Mouse (Mus musculus): ENCODE results near the gene Gfi1. TPM values are rescaled to one million over a fixed set of nuclear protein-coding genes. Genes with fewer than 3 reads are reported as not detected.

The Gfi1 gene
- polyA plus RNA-seq, 1 experiment from 2014 or later, result not detected

GRCm38 (mm10) chr5:107726281-107727006 is 608 bp upstream of the Gfi1 start:
- H3K4me3 ChIP-seq (replicated peaks; ENCODE audit: low read depth, low read length), result peak overlapping the region; percentile 15
- H3K36me3 ChIP-seq (ENCODE audit: control insufficient read depth, insufficient read depth, low read length), result no peaks in the 10 kb centered on the region
- under 1% methylated on average over 57 of the region's 57 CpGs for WGBS
- H3K27me3 ChIP-seq (ENCODE audit: control insufficient read depth, insufficient read depth, low read length), result peaks cover 77% of the 10 kb centered on the region
- no peaks in the 10 kb centered on the region for H3K9me3 ChIP-seq (ENCODE audit: control insufficient read depth, low read length)
- H3K4me1 ChIP-seq (ENCODE audit: control insufficient read depth, insufficient read depth, low read length), result peaks cover 18% of the 10 kb centered on the region; the same call in 1 of the 2 replicates
- no peak overlapping the region for H3K27ac ChIP-seq (replicated peaks; ENCODE audit: low read depth, low read length)
- ATAC-seq (ENCODE audit: low FRiP score, low TSS enrichment), result no peak
- DNase-seq, result peak; percentile 45
- H3K9ac ChIP-seq (replicated peaks; ENCODE audit: low read length), result no peak overlapping the region
- peak overlapping the region; percentile 43 for H3K4me2 ChIP-seq (ENCODE audit: low read length)

GRCm38 (mm10) chr5:107724661-107725434 is 988 bp downstream of the Gfi1 start:
- 0 out of 2 replicates have a peak overlapping the region, but pooled peaks have one; percentile 14 for H3K4me3 ChIP-seq (replicated peaks; ENCODE audit: low read depth, low read length)
- no peaks in the 10 kb centered on the region for H3K36me3 ChIP-seq (ENCODE audit: control insufficient read depth, insufficient read depth, low read length)
- no peak overlapping the region for H3K9ac ChIP-seq (replicated peaks; ENCODE audit: low read length)
- H3K27me3 ChIP-seq (ENCODE audit: control insufficient read depth, insufficient read depth, low read length), result peaks cover 86% of the 10 kb centered on the region
- H3K4me1 ChIP-seq (ENCODE audit: control insufficient read depth, insufficient read depth, low read length), result peaks cover 23% of the 10 kb centered on the region
- no peaks in the 10 kb centered on the region for H3K9me3 ChIP-seq (ENCODE audit: control insufficient read depth, low read length)
- H3K4me2 ChIP-seq (ENCODE audit: low read length), result peak overlapping the region; percentile 29
- no peak overlapping the region for H3K27ac ChIP-seq (replicated peaks; ENCODE audit: low read depth, low read length)
- under 1% methylated on average over 52 of the region's 52 CpGs for WGBS
- ATAC-seq (ENCODE audit: low FRiP score, low TSS enrichment), result no peak
- DNase-seq, result peak; percentile 49

DNA sequence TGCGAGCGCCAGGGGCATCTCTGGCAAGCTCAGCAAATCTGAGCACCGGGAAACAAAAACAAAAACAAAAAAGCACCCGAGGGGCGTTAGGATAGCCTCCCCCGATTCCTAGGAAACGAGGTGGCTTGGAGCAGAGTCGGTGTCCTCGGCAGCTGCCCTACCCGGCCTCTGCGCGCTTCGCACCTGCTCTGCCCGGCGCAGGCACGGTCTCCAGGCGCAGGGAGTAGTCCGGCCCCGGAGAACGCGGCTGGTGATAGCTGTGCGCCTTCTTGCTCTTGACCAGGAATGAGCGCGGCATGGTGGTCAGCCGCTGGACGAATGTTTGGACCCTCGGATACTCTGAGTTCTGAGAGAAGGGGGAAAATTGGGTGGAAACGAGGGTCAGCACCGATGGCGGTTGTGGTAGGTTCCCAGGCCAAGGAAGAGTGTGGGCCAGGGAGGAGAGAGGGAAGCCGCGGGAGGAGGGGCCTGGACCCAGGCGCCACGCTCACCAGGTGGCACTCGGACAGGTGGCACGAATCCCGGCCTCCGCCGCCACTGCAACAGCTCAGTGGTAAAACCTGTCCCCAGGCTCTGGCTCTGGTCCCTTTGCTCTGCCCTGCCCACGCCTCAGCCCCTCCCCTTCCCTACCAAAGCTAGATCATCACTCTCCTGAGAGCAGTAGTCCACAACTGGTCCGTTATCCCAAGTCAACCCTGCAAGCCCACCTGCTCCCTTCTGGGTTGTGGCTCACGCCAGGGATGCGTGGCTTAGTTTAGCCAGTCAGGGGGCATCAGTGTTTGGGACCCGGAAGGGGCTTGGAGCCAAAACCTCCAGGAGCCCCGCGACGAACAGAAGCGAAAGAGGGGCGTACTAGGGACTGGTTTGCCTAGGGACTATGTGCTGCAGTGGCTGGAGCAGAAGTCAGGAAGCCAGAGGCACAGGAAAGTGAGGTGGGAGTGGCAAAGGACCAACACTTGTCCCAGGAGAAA is 2.0 kb downstream of the Gfi1 start:
- 0 out of 2 replicates have a peak overlapping the region, but pooled peaks have one; percentile 18 for H3K4me2 ChIP-seq (ENCODE audit: low read length)
- 0 out of 2 replicates have a peak overlapping the region, but pooled peaks have one; percentile 2 for H3K4me3 ChIP-seq (replicated peaks; ENCODE audit: low read depth, low read length)
- H3K27ac ChIP-seq (replicated peaks; ENCODE audit: low read depth, low read length), result no peak overlapping the region
- 1% methylated on average over 49 of the region's 49 CpGs for WGBS
- H3K27me3 ChIP-seq (ENCODE audit: control insufficient read depth, insufficient read depth, low read length), result peaks cover 95% of the 10 kb centered on the region
- H3K9ac ChIP-seq (replicated peaks; ENCODE audit: low read length), result no peak overlapping the region
- peaks cover 23% of the 10 kb centered on the region for H3K4me1 ChIP-seq (ENCODE audit: control insufficient read depth, insufficient read depth, low read length)
- no peak for ATAC-seq (ENCODE audit: low FRiP score, low TSS enrichment)
- H3K36me3 ChIP-seq (ENCODE audit: control insufficient read depth, insufficient read depth, low read length), result no peaks in the 10 kb centered on the region
- H3K9me3 ChIP-seq (ENCODE audit: control insufficient read depth, low read length), result no peaks in the 10 kb centered on the region
- peak; percentile 27 for DNase-seq

GRCm38 (mm10) chr5:107722661-107723532 is 2.9 kb downstream of the Gfi1 start:
- Histone ChIP-seq H3K36me3 (ENCODE audit: control insufficient read depth, insufficient read depth, low read length) (no peaks in the 10 kb centered on the region), H3K4me3 (replicated peaks; ENCODE audit: low read depth, low read length) (0 out of 2 replicates have a peak overlapping the region, but pooled peaks have one; percentile 2), H3K9me3 (ENCODE audit: control insufficient read depth, low read length) (no peaks in the 10 kb centered on the region), H3K9ac (replicated peaks; ENCODE audit: low read length) (no peak overlapping the region), H3K27ac (replicated peaks; ENCODE audit: low read depth, low read length) (no peak overlapping the region), H3K4me1 (ENCODE audit: control insufficient read depth, insufficient read depth, low read length) (peaks cover 23% of the 10 kb centered on the region), H3K27me3 (ENCODE audit: control insufficient read depth, insufficient read depth, low read length) (peaks cover 93% of the 10 kb centered on the region), H3K4me2 (ENCODE audit: low read length) (0 out of 2 replicates have a peak overlapping the region, but pooled peaks have one; percentile 18)
- no peak for ATAC-seq (ENCODE audit: low FRiP score, low TSS enrichment)
- peak; percentile 48 for DNase-seq
- WGBS, result 1% methylated on average over 34 of the region's 34 CpGs

- no peaks in the 10 kb centered on the region for H3K36me3 ChIP-seq (ENCODE audit: control insufficient read depth, insufficient read depth, low read length)
- peaks cover 23% of the 10 kb centered on the region for H3K4me1 ChIP-seq (ENCODE audit: control insufficient read depth, insufficient read depth, low read length)
- H3K27ac ChIP-seq (replicated peaks; ENCODE audit: low read depth, low read length), result no peak overlapping the region
- under 1% methylated on average over 33 of the region's 33 CpGs for WGBS
- peak; percentile 63 for DNase-seq
- peak overlapping the region; percentile 57 for H3K4me2 ChIP-seq (ENCODE audit: low read length)
- ATAC-seq (ENCODE audit: low FRiP score, low TSS enrichment), result peak; percentile 43; the same call in 1 of the 2 replicates
- no peak overlapping the region for H3K9ac ChIP-seq (replicated peaks; ENCODE audit: low read length)
- peaks cover 97% of the 10 kb centered on the region for H3K27me3 ChIP-seq (ENCODE audit: control insufficient read depth, insufficient read depth, low read length)
- peak overlapping the region; percentile 30 for H3K4me3 ChIP-seq (replicated peaks; ENCODE audit: low read depth, low read length)
- no peaks in the 10 kb centered on the region for H3K9me3 ChIP-seq (ENCODE audit: control insufficient read depth, low read length)
Observed at GRCm38 (mm10) chr5:107721638-107722011, 4.2 kb downstream of the Gfi1 start.

DNA sequence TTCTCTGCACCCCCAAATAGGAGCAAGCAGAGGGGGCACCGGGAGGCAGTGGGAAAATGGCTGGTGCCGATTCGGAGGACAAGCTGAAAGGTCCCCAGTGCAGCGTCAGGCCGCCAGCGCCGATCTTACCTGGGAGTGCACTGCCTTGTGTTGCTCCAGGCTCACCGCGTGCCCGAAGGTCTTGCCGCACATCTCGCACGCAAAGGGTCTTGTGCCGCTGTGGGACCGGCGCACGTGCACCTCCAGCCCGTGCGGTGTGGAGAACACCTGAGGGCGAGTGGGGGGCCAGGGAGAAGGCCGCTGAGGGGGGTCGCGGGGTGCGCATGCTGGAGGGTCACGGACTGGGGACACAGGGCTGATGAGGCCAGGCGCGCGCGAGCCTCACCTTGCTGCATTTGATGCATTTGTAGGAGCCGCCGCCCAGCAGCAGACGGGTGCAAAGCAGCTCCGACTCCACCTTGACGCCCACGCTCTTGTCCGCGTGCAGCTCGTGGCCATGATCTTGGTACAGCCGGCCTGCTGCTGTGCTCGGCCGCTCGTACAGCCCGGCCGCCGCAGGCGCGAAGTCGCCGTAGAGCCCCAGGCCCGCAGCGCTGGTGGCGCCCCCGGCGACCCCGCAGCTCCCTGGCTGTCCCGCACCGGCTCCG is 4.7 kb downstream of the Gfi1 start:
- Histone ChIP-seq H3K4me2 (ENCODE audit: low read length) (peak overlapping the region; percentile 57), H3K4me3 (replicated peaks; ENCODE audit: low read depth, low read length) (peak overlapping the region; percentile 30), H3K27me3 (ENCODE audit: control insufficient read depth, insufficient read depth, low read length) (peaks cover 96% of the 10 kb centered on the region), H3K9me3 (ENCODE audit: control insufficient read depth, low read length) (no peaks in the 10 kb centered on the region), H3K4me1 (ENCODE audit: control insufficient read depth, insufficient read depth, low read length) (peaks cover 23% of the 10 kb centered on the region), H3K36me3 (ENCODE audit: control insufficient read depth, insufficient read depth, low read length) (no peaks in the 10 kb centered on the region), H3K9ac (replicated peaks; ENCODE audit: low read length) (no peak overlapping the region), H3K27ac (replicated peaks; ENCODE audit: low read depth, low read length) (no peak overlapping the region)
- ATAC-seq (ENCODE audit: low FRiP score, low TSS enrichment) (no peak), DNase-seq (peak; percentile 47)
- 1% methylated on average over 58 of the region's 58 CpGs for WGBS

DNA sequence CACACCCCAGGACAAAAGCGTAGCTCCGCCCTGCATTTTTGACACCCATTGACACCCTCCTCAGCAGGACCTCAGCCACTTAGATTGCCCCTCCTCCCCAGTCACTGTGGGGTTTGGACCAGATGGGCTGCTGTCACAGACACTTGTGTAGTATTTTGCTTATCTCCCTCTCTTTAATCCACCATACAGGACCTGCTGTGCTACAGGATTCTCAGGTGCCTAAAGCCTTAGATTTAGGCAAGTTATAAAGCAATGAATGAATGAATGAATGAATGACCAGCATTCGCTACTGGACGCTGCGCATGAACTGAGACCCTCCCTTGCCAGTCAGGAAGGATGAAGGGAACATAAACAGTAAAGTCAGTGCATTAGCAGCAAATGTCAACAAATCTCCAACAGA is 5.3 kb downstream of the Gfi1 start:
- 5% methylated on average over 5 of the region's 5 CpGs for WGBS
- DNase-seq, result no peak

More for the DNA sequence above, 5.3 kb downstream of the Gfi1 start:
- Histone ChIP-seq H3K36me3 (ENCODE audit: control insufficient read depth, insufficient read depth, low read length) (no peaks in the 10 kb centered on the region), H3K27ac (replicated peaks; ENCODE audit: low read depth, low read length) (no peak overlapping the region), H3K9ac (replicated peaks; ENCODE audit: low read length) (no peak overlapping the region), H3K4me1 (ENCODE audit: control insufficient read depth, insufficient read depth, low read length) (peaks cover 20% of the 10 kb centered on the region; the same call in 1 of the 2 replicates), H3K4me3 (replicated peaks; ENCODE audit: low read depth, low read length) (no peak overlapping the region), H3K27me3 (ENCODE audit: control insufficient read depth, insufficient read depth, low read length) (peaks cover 90% of the 10 kb centered on the region), H3K9me3 (ENCODE audit: control insufficient read depth, low read length) (no peaks in the 10 kb centered on the region), H3K4me2 (ENCODE audit: low read length) (no peak overlapping the region)
- ATAC-seq (ENCODE audit: low FRiP score, low TSS enrichment), result no peak
